Mouse (Mus musculus): ENCODE results near the gene Sgms1.
"Not testable (repeated sequence)": the region's sequence is repeated elsewhere in the genome, so short reads cannot be mapped to it uniquely, and the experiment has no call there.

Sgms1 gene

GRCm38 (mm10) chr19:32087736-32088470 is 301.6 kb downstream of the Sgms1 start:
- no peak for DNase-seq (ENCODE audit: low read depth)

DNA sequence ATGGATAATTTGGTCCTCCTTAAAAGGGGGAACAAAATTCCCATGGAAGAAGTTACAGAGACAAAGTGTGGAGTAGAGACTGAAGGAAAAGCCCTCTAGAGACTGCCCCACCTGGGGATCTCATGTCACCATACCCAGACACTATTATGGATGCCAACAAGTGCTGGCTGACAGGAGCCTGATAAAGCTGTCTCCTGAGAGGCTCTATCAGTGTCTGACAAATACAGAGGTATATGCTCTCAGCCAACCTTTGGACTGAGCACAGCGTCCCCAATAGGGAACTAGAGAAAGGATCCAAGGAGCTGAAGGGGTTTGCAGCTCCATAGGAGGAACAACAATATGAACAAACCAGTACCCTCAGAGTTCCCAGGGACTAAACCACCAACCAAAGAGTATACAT is 304.7 kb downstream of the Sgms1 start:
- not testable (repeated sequence) for DNase-seq (ENCODE audit: low read depth)

Measured in c-Kit-positive CD71-negative TER-119-negative erythroid progenitor cells, embryonic 14.5 days (primary cell).